Mouse (Mus musculus) neural tube, embryonic 11.5 days (tissue): ENCODE measurements around the gene Esm1. TPM values are rescaled to one million over a fixed set of nuclear protein-coding genes. Genes with fewer than 3 reads are reported as not detected.

Source experiments
- ATAC-seq: fragments of 200-750 bp; cut with Nextera tagmentation; 2 replicates; pipeline ENCODE4 v1.8.0; 2017; ENCODE audit warnings: moderate number of reproducible peaks, mild to moderate bottlenecking, moderate TSS enrichment, moderate library complexity; ENCODE audit not compliant: insufficient read depth, low FRiP score, low TSS enrichment
- DNase-seq: peaks from one replicate; pipeline ENCODE4 v3.0.0-alpha.2; 2015; ENCODE audit warnings: low spot score
- H3K27ac ChIP-seq: fragments of 300-500 bp; sonication (generic); 2 replicates; pipeline ENCODE4 v1.5.1; 2014; ENCODE audit warnings: low read depth, mild to moderate bottlenecking, low read length
- H3K27me3 ChIP-seq: fragments of 300-500 bp; sonication (generic); 2 replicates; pipeline ENCODE4 v1.6.1; 2014; ENCODE audit warnings: mild to moderate bottlenecking, low read length, mixed read lengths; ENCODE audit not compliant: control insufficient read depth, insufficient read depth
- H3K36me3 ChIP-seq: fragments of 300-500 bp; sonication (generic); 2 replicates; pipeline ENCODE4 v1.6.1; 2014; ENCODE audit warnings: mild to moderate bottlenecking, low read length, moderate library complexity, mixed read lengths; ENCODE audit not compliant: control insufficient read depth, insufficient read depth
- H3K4me1 ChIP-seq: fragments of 300-500 bp; sonication (generic); 2 replicates; pipeline ENCODE4 v1.6.1; 2014; ENCODE audit warnings: low read length, mixed read lengths; ENCODE audit not compliant: control insufficient read depth, insufficient read depth
- H3K4me2 ChIP-seq: fragments of 300-500 bp; sonication (generic); 2 replicates; pipeline ENCODE4 v1.6.1; 2014; ENCODE audit warnings: low read depth, mild to moderate bottlenecking, moderate library complexity
- H3K4me3 ChIP-seq: fragments of 300-500 bp; sonication (generic); 2 replicates; pipeline ENCODE4 v1.5.1; 2014; ENCODE audit warnings: low read depth, low read length
- H3K9ac ChIP-seq: fragments of 300-500 bp; sonication (generic); 2 replicates; pipeline ENCODE4 v1.6.1; 2014; ENCODE audit warnings: mild to moderate bottlenecking, low read length
- H3K9me3 ChIP-seq: fragments of 300-500 bp; sonication (generic); 2 replicates; pipeline ENCODE4 v1.6.1; 2016; ENCODE audit warnings: low read length; ENCODE audit not compliant: control insufficient read depth
- WGBS: fragments of 180-500 bp; shearing (Covaris S2); extraction: QIAGEN DNeasy Blood & Tissue Kit; methylation state at CpG from one replicate; pipeline ENCODE4 v1.1.7; 2014; 5-methylcytosine and 5-hydroxymethylcytosine counted together
- polyA plus RNA-seq: library from polyadenylated mRNA; unstranded; fragments of >200 nt; fragmentation: Nextera tagmentation; extraction: Ambion mirVana; gene quantifications from 2 replicates; pipeline ENCODE4 v1.2.1, GENCODE M21; 2014

Esm1 gene
- polyA plus RNA-seq: 0.81 and 1.0 TPM in 2 replicates

GRCm38 (mm10) chr13:113209624-113210023 lies at the start of gene Esm1:
Gene Esm1, plus strand, starts transcription at chr13:113209659.
- DNase-seq: no peak
- no peak within 1 kb of the TSS for H3K4me2 ChIP-seq
- H3K36me3 ChIP-seq: no peaks in the 10 kb centered on the region
- no peak for ATAC-seq
- no peak within 1 kb of the TSS for H3K4me3 ChIP-seq
- H3K4me1 ChIP-seq: 0 out of 2 replicates have a peak, but pooled peaks cover 3% of the 10 kb centered on the region
- 55% methylated on average over 15 of the region's 15 CpGs for WGBS
- H3K27ac ChIP-seq: no peak within 1 kb of the TSS
- no peaks in the 10 kb centered on the region for H3K27me3 ChIP-seq
- H3K9me3 ChIP-seq: no peaks in the 10 kb centered on the region
- H3K9ac ChIP-seq: no peak within 1 kb of the TSS

GRCm38 (mm10) chr13:113164252-113165005 lies 45.0 kb upstream of the Esm1 start:
- H3K4me2 ChIP-seq: no peak overlapping the region
- no peaks in the 10 kb centered on the region for H3K4me1 ChIP-seq
- no peak overlapping the region for H3K9ac ChIP-seq
- ATAC-seq (no peak), DNase-seq (no peak)
- no peaks in the 10 kb centered on the region for H3K27me3 ChIP-seq
- no peaks in the 10 kb centered on the region for H3K9me3 ChIP-seq
- WGBS: 88% methylated on average over 5 of the region's 5 CpGs
- no peak overlapping the region for H3K4me3 ChIP-seq
- H3K27ac ChIP-seq: no peak overlapping the region
- H3K36me3 ChIP-seq: no peaks in the 10 kb centered on the region

GRCm38 (mm10) chr13:113168018-113168534 lies 41.4 kb upstream of the Esm1 start:
- ATAC-seq: no peak
- Histone ChIP-seq H3K4me3 (no peak overlapping the region), H3K4me2 (no peak overlapping the region), H3K27me3 (no peaks in the 10 kb centered on the region), H3K36me3 (no peaks in the 10 kb centered on the region), H3K27ac (no peak overlapping the region), H3K9ac (no peak overlapping the region), H3K9me3 (no peaks in the 10 kb centered on the region), H3K4me1 (no peaks in the 10 kb centered on the region)
- WGBS: 80% methylated on average over 9 of the region's 9 CpGs
- no peak for DNase-seq

GRCm38 (mm10) chr13:113170256-113170655 lies 39.2 kb upstream of the Esm1 start:
- H3K27ac ChIP-seq: no peak overlapping the region
- ATAC-seq: no peak
- H3K9me3 ChIP-seq: no peaks in the 10 kb centered on the region
- no peaks in the 10 kb centered on the region for H3K4me1 ChIP-seq
- H3K4me2 ChIP-seq: no peak overlapping the region
- no peak for DNase-seq
- H3K4me3 ChIP-seq: no peak overlapping the region
- no peaks in the 10 kb centered on the region for H3K36me3 ChIP-seq
- H3K9ac ChIP-seq: no peak overlapping the region
- H3K27me3 ChIP-seq: no peaks in the 10 kb centered on the region

GRCm38 (mm10) chr13:113174162-113174561 lies 35.3 kb upstream of the Esm1 start:
- Histone ChIP-seq H3K4me3 (no peak overlapping the region), H3K9me3 (no peaks in the 10 kb centered on the region), H3K9ac (no peak overlapping the region), H3K27ac (no peak overlapping the region), H3K36me3 (no peaks in the 10 kb centered on the region), H3K27me3 (no peaks in the 10 kb centered on the region), H3K4me1 (no peaks in the 10 kb centered on the region), H3K4me2 (no peak overlapping the region)
- DNase-seq (no peak), ATAC-seq (no peak)
- WGBS: 93% methylated on average over 6 of the region's 6 CpGs

- DNase-seq: no peak
- no peak for ATAC-seq
- no peaks in the 10 kb centered on the region for H3K27me3 ChIP-seq
- 89% methylated on average over 8 of the region's 8 CpGs for WGBS
- H3K4me1 ChIP-seq: no peaks in the 10 kb centered on the region
- H3K4me3 ChIP-seq: no peak overlapping the region
- no peaks in the 10 kb centered on the region for H3K36me3 ChIP-seq
- no peak overlapping the region for H3K4me2 ChIP-seq
- H3K9ac ChIP-seq: no peak overlapping the region
- no peak overlapping the region for H3K27ac ChIP-seq
- H3K9me3 ChIP-seq: no peaks in the 10 kb centered on the region
Observed at GRCm38 (mm10) chr13:113183310-113183709, 26.1 kb upstream of the Esm1 start.

GRCm38 (mm10) chr13:113183720-113184119 lies 25.7 kb upstream of the Esm1 start:
- no peak overlapping the region for H3K9ac ChIP-seq
- H3K27me3 ChIP-seq: no peaks in the 10 kb centered on the region
- 92% methylated on average over 4 of the region's 4 CpGs for WGBS
- DNase-seq: no peak
- H3K4me3 ChIP-seq: no peak overlapping the region
- no peak overlapping the region for H3K4me2 ChIP-seq
- H3K27ac ChIP-seq: no peak overlapping the region
- no peak for ATAC-seq
- H3K36me3 ChIP-seq: no peaks in the 10 kb centered on the region
- H3K9me3 ChIP-seq: no peaks in the 10 kb centered on the region
- H3K4me1 ChIP-seq: no peaks in the 10 kb centered on the region

- 53% methylated on average over 13 of the region's 13 CpGs for WGBS
- Histone ChIP-seq H3K27ac (no peak overlapping the region), H3K4me1 (no peaks in the 10 kb centered on the region), H3K9me3 (no peaks in the 10 kb centered on the region), H3K4me3 (no peak overlapping the region), H3K4me2 (no peak overlapping the region), H3K9ac (no peak overlapping the region), H3K27me3 (no peaks in the 10 kb centered on the region), H3K36me3 (no peaks in the 10 kb centered on the region)
- ATAC-seq (no peak), DNase-seq (no peak)
Observed at GRCm38 (mm10) chr13:113196808-113197674, 12.4 kb upstream of the Esm1 start.
